9 mouse cellular contexts compared by ENCODE assay signal in the genomic region with DNA sequence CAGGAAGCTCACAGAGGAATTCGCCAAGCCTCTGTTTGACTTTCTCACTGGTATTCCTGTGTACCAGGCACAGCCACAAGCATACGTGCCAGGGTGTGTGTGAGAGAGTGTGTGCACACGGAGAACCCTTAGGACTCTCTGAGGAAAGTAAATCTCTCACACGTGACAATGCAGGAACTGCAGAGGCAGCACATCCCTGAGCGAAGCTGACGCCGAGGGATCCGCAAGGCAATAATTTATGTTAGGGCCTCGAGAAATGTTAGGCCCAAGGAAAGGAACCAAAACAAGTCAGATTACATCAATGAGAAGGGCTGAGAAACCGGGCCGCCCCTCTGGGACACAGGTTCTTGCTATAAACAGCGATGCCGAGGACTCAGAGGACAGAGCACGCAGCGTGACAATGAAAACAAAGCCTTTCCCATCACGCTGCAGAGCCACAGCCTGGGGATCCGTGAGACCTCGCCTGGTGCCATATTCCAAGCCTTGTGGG.
DNase-seq lines count a peak whose midpoint lies in the region; ATAC-seq lines count a peak whose summit lies in the region.
"Had no signal": no experiment of that assay in that cellular context is flagged by ENCODE, and none has a peak within 500 bp of the region (broad histone marks: within the 10 kb centered on the region; RNA-seq: fewer than 3 reads in every experiment).

No protein-coding gene starts in this region.

- ATAC-seq in hindbrain, embryonic 16.5 days, result peak; percentile 75
- ATAC-seq in midbrain, embryonic 15.5 days (replicated peaks), result peak; percentile 83

- H3K36me3 ChIP-seq in heart, embryonic 10.5 days, result no peaks in the 10 kb centered on the region
- no peaks in the 10 kb centered on the region for H3K36me3 ChIP-seq in embryonic facial prominence, embryonic 10.5 days (replicated peaks)
- H3K36me3 ChIP-seq in hindbrain, embryonic 16.5 days (ENCODE audit: control insufficient read depth, insufficient read depth, low read length), result no peaks in the 10 kb centered on the region
- H3K36me3 ChIP-seq in midbrain, embryonic 15.5 days (replicated peaks), result no peaks in the 10 kb centered on the region

- H3K4me1 ChIP-seq in heart, embryonic 10.5 days, result peaks cover 21% of the 10 kb centered on the region
- H3K4me1 ChIP-seq in embryonic facial prominence, embryonic 10.5 days, result peaks cover 48% of the 10 kb centered on the region
- H3K4me1 ChIP-seq in hindbrain, embryonic 16.5 days (ENCODE audit: control insufficient read depth, insufficient read depth, low read depth, low read length), result peaks cover 12% of the 10 kb centered on the region
- peaks cover 17% of the 10 kb centered on the region for H3K4me1 ChIP-seq in midbrain, embryonic 15.5 days

- H3K9ac ChIP-seq in hindbrain, embryonic 16.5 days (ENCODE audit: low read depth, low read length), result peak overlapping the region; percentile 8; the same call in 1 of the 2 replicates
- H3K9ac ChIP-seq in midbrain, embryonic 15.5 days, result peak overlapping the region; percentile 32

- no peak for DNase-seq in heart, embryonic 10.5 days (ENCODE audit: low spot score)
- no peak for DNase-seq in heart, adult 8-10 months (ENCODE audit: low spot score)
- no peak for DNase-seq in embryonic facial prominence, embryonic 10.5 days (ENCODE audit: low spot score)
- DNase-seq in cerebellum, adult 11 months, result no peak
- no peak for DNase-seq in adrenal gland, postnatal 4 days (ENCODE audit: low spot score in 2 of 2)
- DNase-seq in cerebellum, postnatal 36 days, result no peak
- DNase-seq: gastrocnemius, postnatal 10 days had no signal

- H3K27ac ChIP-seq in heart, embryonic 10.5 days, result 0 out of 2 replicates have a peak overlapping the region, but pooled peaks have one; percentile 52
- H3K27ac ChIP-seq in embryonic facial prominence, embryonic 10.5 days (replicated peaks), result peak overlapping the region; percentile 48
- peak overlapping the region; percentile 65 for H3K27ac ChIP-seq in hindbrain, embryonic 16.5 days (ENCODE audit: low read depth, low read length)
- peak overlapping the region; percentile 83 for H3K27ac ChIP-seq in midbrain, embryonic 15.5 days

- no peaks in the 10 kb centered on the region for H3K9me3 ChIP-seq in heart, embryonic 10.5 days
- no peaks in the 10 kb centered on the region for H3K9me3 ChIP-seq in embryonic facial prominence, embryonic 10.5 days
- no peaks in the 10 kb centered on the region for H3K9me3 ChIP-seq in hindbrain, embryonic 16.5 days (ENCODE audit: control insufficient read depth, low read length)
- H3K9me3 ChIP-seq in midbrain, embryonic 15.5 days, result no peaks in the 10 kb centered on the region

- WGBS in heart, embryonic 10.5 days, result 79% methylated on average over 18 of the region's 18 CpGs
- WGBS in embryonic facial prominence, embryonic 10.5 days, result 58% methylated on average over 18 of the region's 18 CpGs
- WGBS in hindbrain, embryonic 16.5 days, result 25% methylated on average over 18 of the region's 18 CpGs
- 24% methylated on average over 18 of the region's 18 CpGs for WGBS in midbrain, embryonic 15.5 days

- H3K27me3 ChIP-seq in heart, embryonic 10.5 days (ENCODE audit: insufficient read depth, poor library complexity, severe bottlenecking), result no peaks in the 10 kb centered on the region
- H3K27me3 ChIP-seq in embryonic facial prominence, embryonic 10.5 days (replicated peaks; ENCODE audit: low read depth, poor library complexity, severe bottlenecking), result no peaks in the 10 kb centered on the region
- no peaks in the 10 kb centered on the region for H3K27me3 ChIP-seq in hindbrain, embryonic 16.5 days (replicated peaks; ENCODE audit: control insufficient read depth, insufficient read depth, low read length)
- no peaks in the 10 kb centered on the region for H3K27me3 ChIP-seq in midbrain, embryonic 15.5 days (replicated peaks)

- peak overlapping the region; percentile 37 for H3K4me2 ChIP-seq in hindbrain, embryonic 16.5 days (ENCODE audit: low read length)
- peak overlapping the region; percentile 38 for H3K4me2 ChIP-seq in midbrain, embryonic 15.5 days

- H3K4me3 ChIP-seq in heart, embryonic 10.5 days, result no peak overlapping the region
- H3K4me3 ChIP-seq in embryonic facial prominence, embryonic 10.5 days, result no peak overlapping the region
- no peak overlapping the region for H3K4me3 ChIP-seq in hindbrain, embryonic 16.5 days (ENCODE audit: low read length)
- H3K4me3 ChIP-seq in midbrain, embryonic 15.5 days, result 0 out of 2 replicates have a peak overlapping the region, but pooled peaks have one; percentile 5
